Mouse (Mus musculus): ENCODE data around the gene Ptar1. TPM values are rescaled to one million over a fixed set of nuclear protein-coding genes. Genes with fewer than 3 reads are reported as not detected.
A peak's percentile ranks its signal among the peaks of the same experiment; 100 is the strongest.

Gene Ptar1
- polyA plus RNA-seq, 2 experiments = 5.5 to 5.6 TPM

DNA sequence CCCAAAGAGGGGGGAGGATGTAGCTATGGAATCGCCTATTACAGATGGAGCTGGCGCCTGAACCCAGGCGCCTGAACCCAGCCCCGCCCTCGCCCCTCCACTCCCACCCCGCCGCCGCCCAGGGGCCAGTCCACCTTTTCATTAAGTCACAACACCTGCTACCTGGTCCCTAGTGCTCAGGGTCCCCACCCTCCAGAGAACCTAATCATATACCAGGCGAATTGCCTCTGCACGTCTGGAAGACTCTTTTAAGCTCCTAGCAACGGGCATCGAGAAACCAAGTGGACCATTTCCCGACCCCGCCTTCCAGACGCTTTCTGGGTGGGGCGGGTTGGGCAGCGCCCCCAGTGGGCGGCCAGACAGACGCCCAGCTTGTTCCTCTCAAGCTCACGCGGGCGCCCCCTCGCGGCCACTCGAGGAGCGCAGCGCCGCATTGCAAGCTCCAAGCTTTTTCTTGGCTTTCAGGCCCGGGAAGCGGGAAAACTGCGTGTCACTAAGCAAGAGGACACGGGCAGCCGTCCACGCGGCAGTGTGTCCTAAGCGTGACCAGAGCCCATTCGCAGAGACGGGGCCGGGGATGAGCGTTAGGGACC lies 70.8 kb downstream of the Ptar1 start:
- ATAC-seq (ENCODE audit: low FRiP score, low read depth) (peak; percentile 88), DNase-seq (ENCODE audit: low spot score) (peak; percentile 93)
- Histone ChIP-seq H3K27ac (replicated peaks; ENCODE audit: low read depth, low read length) (peak overlapping the region; percentile 89), H3K36me3 (ENCODE audit: control insufficient read depth, insufficient read depth, low read length) (no peaks in the 10 kb centered on the region), H3K9ac (ENCODE audit: low read depth, low read length, severe bottlenecking) (peak overlapping the region; percentile 75), H3K9me3 (ENCODE audit: control insufficient read depth, low read length) (no peaks in the 10 kb centered on the region), H3K4me2 (replicated peaks; ENCODE audit: low read depth, low read length, severe bottlenecking) (peak overlapping the region; percentile 83), H3K4me3 (replicated peaks; ENCODE audit: low read length) (peak overlapping the region; percentile 70), H3K4me1 (ENCODE audit: control insufficient read depth, insufficient read depth, low read length) (peaks cover 5% of the 10 kb centered on the region; the same call in 1 of the 2 replicates), H3K27me3 (ENCODE audit: control insufficient read depth, insufficient read depth, low read length) (peaks cover 9% of the 10 kb centered on the region)
- 0 out of 2 replicates have a peak, but pooled peaks have one; percentile 6 for TF ChIP-seq POLR2A (IDR thresholded peaks at IDR 0.05; ENCODE audit: borderline replicate concordance, extremely low read depth, insufficient read depth, insufficient read length)
- WGBS = under 1% methylated on average over 40 of the region's 40 CpGs

DNA sequence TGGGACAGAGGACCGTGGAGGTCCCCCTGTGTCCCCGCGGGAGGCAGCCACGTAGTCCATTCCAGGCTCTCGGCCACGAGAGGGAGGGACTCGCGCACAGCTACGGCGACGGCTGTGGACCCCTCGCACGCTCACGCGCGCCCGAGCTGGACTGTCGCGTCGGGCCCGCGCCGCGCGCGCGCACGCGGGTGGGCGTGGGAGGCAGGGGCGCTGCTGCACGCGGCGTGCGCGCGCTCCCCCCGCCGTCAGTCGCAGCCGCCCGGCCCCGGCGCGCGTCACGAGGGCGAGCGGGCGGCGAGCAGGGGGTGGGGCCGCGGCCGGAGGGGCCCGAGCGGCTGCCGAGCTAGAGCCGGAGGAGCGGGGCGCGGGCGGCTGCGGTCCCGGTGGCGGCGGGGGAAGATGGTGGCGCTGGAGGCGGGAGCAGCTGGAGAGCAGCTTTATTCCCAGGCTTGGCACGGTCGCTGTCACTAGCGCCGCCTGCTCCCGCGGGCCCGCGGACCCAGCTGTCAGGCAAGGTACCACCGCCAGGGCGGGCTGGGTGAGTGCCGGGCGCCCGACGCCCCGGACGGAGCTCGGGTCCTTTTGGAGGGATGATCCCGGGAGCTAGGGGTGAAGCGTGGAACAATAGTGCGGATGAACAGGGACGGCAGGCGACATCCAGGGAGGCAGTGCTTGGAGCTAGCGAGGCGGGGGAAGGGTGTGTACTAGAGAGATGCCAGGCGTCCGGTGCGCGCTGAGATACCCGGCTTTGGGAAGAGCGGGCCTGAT lies 71.5 kb downstream of the Ptar1 start, which contains the start of gene Apba1:
Gene Apba1, plus strand, starts transcription at position 334 of the 768 bp plus-strand sequence.
- peaks cover 9% of the 10 kb centered on the region for H3K27me3 ChIP-seq (ENCODE audit: control insufficient read depth, insufficient read depth, low read length)
- peak within 1 kb of the TSS; percentile 83 for H3K4me2 ChIP-seq (replicated peaks; ENCODE audit: low read depth, low read length, severe bottlenecking)
- peak within 1 kb of the TSS; percentile 70 for H3K4me3 ChIP-seq (replicated peaks; ENCODE audit: low read length)
- H3K27ac ChIP-seq (replicated peaks; ENCODE audit: low read depth, low read length) = peak within 1 kb of the TSS; percentile 89
- H3K9me3 ChIP-seq (ENCODE audit: control insufficient read depth, low read length) = no peaks in the 10 kb centered on the region
- ATAC-seq (ENCODE audit: low FRiP score, low read depth) = peak; percentile 87
- H3K9ac ChIP-seq (ENCODE audit: low read depth, low read length, severe bottlenecking) = peak within 1 kb of the TSS; percentile 75
- no peaks in the 10 kb centered on the region for H3K36me3 ChIP-seq (ENCODE audit: control insufficient read depth, insufficient read depth, low read length)
- TF ChIP-seq POLR2A (IDR thresholded peaks at IDR 0.05; ENCODE audit: borderline replicate concordance, extremely low read depth, insufficient read depth, insufficient read length) = no peak
- peaks cover 5% of the 10 kb centered on the region; the same call in 1 of the 2 replicates for H3K4me1 ChIP-seq (ENCODE audit: control insufficient read depth, insufficient read depth, low read length)
- peak; percentile 76 for DNase-seq (ENCODE audit: low spot score)
- under 1% methylated on average over 68 of the region's 98 CpGs for WGBS

DNA sequence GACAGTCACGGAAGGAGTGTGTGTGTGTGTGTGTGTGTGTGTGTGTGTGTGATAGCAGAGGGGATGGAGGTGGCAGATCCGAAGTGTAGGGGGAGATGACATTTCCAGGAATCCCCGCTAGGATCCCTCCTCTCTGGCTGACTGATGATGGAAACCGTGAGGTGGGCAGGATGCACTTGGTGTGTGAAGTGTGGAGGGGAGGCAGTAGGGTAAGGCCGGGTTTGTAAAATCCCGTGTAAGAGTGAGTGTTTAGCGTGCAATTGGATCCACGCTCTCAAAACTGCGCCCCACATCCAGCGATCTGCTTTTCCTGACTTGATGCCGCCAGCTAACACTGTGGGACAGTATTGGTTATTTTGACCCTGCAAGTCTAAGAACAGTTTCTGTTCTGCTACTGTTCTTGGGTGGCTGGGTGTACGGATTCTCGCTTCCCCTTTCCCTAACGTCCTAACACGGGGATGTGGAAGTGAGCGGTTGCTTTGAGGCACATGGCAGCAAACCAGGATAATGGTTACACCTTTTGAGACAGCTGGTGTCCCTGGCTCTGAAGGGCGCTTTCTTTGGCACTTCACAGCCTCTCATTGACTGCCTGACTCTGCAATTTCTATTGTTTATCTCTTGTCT lies 72.2 kb downstream of the Ptar1 start:
- no peak overlapping the region for H3K27ac ChIP-seq (replicated peaks; ENCODE audit: low read depth, low read length)
- WGBS = 5% methylated on average over 17 of the region's 17 CpGs
- TF ChIP-seq POLR2A (IDR thresholded peaks at IDR 0.05; ENCODE audit: borderline replicate concordance, extremely low read depth, insufficient read depth, insufficient read length) = no peak
- no peaks in the 10 kb centered on the region for H3K9me3 ChIP-seq (ENCODE audit: control insufficient read depth, low read length)
- no peaks in the 10 kb centered on the region for H3K36me3 ChIP-seq (ENCODE audit: control insufficient read depth, insufficient read depth, low read length)
- peak overlapping the region; percentile 75 for H3K9ac ChIP-seq (ENCODE audit: low read depth, low read length, severe bottlenecking)
- H3K4me2 ChIP-seq (replicated peaks; ENCODE audit: low read depth, low read length, severe bottlenecking) = peak overlapping the region; percentile 83
- DNase-seq (ENCODE audit: low spot score) = no peak
- H3K27me3 ChIP-seq (ENCODE audit: control insufficient read depth, insufficient read depth, low read length) = peaks cover 9% of the 10 kb centered on the region
- 0 out of 2 replicates have a peak, but pooled peaks have one; percentile 8 for ATAC-seq (ENCODE audit: low FRiP score, low read depth)
- H3K4me1 ChIP-seq (ENCODE audit: control insufficient read depth, insufficient read depth, low read length) = peaks cover 5% of the 10 kb centered on the region; the same call in 1 of the 2 replicates
- peak overlapping the region; percentile 70 for H3K4me3 ChIP-seq (replicated peaks; ENCODE audit: low read length)

DNA sequence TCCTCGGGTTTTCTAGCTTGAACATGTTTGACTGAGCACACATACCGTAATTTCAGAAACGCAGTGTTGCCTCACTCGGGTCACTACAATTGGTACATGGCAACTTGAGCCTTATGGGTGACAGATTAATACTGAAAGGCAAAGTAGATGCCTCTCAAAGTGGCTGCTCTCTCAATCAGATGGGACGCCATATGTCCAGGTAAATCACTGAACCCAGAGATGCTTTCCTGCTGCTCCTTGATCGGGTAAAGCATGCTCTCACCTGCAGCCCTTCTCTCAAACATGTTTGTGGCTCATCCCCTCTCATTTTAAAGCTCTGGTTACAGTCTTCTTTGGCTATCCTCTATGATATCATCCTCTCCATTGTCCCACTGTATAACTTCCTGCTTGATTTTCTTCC lies 76.1 kb downstream of the Ptar1 start:
- H3K36me3 ChIP-seq (ENCODE audit: control insufficient read depth, insufficient read depth, low read length) = no peaks in the 10 kb centered on the region
- 82% methylated on average over 6 of the region's 6 CpGs for WGBS
- H3K27me3 ChIP-seq (ENCODE audit: control insufficient read depth, insufficient read depth, low read length) = peaks cover 9% of the 10 kb centered on the region
- no peak overlapping the region for H3K4me3 ChIP-seq (replicated peaks; ENCODE audit: low read length)
- H3K4me1 ChIP-seq (ENCODE audit: control insufficient read depth, insufficient read depth, low read length) = peaks cover 5% of the 10 kb centered on the region; the same call in 1 of the 2 replicates
- DNase-seq (ENCODE audit: low spot score) = no peak
- no peak overlapping the region for H3K9ac ChIP-seq (ENCODE audit: low read depth, low read length, severe bottlenecking)
- no peak overlapping the region for H3K4me2 ChIP-seq (replicated peaks; ENCODE audit: low read depth, low read length, severe bottlenecking)
- TF ChIP-seq POLR2A (IDR thresholded peaks at IDR 0.05; ENCODE audit: borderline replicate concordance, extremely low read depth, insufficient read depth, insufficient read length) = no peak
- H3K27ac ChIP-seq (replicated peaks; ENCODE audit: low read depth, low read length) = no peak overlapping the region
- no peak for ATAC-seq (ENCODE audit: low FRiP score, low read depth)
- no peaks in the 10 kb centered on the region for H3K9me3 ChIP-seq (ENCODE audit: control insufficient read depth, low read length)

DNA sequence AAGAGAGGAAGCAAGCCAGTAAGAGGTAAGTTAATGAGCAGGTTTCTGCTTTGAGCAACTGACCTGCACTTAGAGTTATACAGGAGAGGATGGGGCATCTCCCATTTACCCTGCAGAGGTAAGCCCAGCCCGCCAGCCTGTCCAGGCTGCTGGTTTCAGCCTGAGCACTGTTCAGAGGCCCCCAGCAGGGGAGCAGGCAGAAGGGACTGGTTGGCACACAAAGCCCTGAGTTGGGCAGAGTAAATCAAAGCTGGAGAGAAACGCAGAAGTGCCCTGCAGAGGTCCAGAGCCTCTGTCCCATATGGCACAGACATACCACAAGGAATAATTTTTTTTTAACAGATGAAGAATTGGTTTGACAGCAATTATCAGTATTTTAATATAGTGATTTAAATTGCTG lies 76.8 kb downstream of the Ptar1 start:
- peaks cover 5% of the 10 kb centered on the region; the same call in 1 of the 2 replicates for H3K4me1 ChIP-seq (ENCODE audit: control insufficient read depth, insufficient read depth, low read length)
- H3K27me3 ChIP-seq (ENCODE audit: control insufficient read depth, insufficient read depth, low read length) = peaks cover 9% of the 10 kb centered on the region
- no peak overlapping the region for H3K27ac ChIP-seq (replicated peaks; ENCODE audit: low read depth, low read length)
- 69% methylated on average over 2 of the region's 2 CpGs for WGBS
- DNase-seq (ENCODE audit: low spot score) (no peak), ATAC-seq (ENCODE audit: low FRiP score, low read depth) (no peak)
- H3K9me3 ChIP-seq (ENCODE audit: control insufficient read depth, low read length) = no peaks in the 10 kb centered on the region
- H3K4me3 ChIP-seq (replicated peaks; ENCODE audit: low read length) = no peak overlapping the region
- TF ChIP-seq POLR2A (IDR thresholded peaks at IDR 0.05; ENCODE audit: borderline replicate concordance, extremely low read depth, insufficient read depth, insufficient read length) = no peak
- H3K4me2 ChIP-seq (replicated peaks; ENCODE audit: low read depth, low read length, severe bottlenecking) = no peak overlapping the region
- H3K9ac ChIP-seq (ENCODE audit: low read depth, low read length, severe bottlenecking) = no peak overlapping the region
- no peaks in the 10 kb centered on the region for H3K36me3 ChIP-seq (ENCODE audit: control insufficient read depth, insufficient read depth, low read length)
